Mouse (Mus musculus): ENCODE measurements around the gene Kif5a. TPM values are rescaled to one million over a fixed set of nuclear protein-coding genes. Genes with fewer than 3 reads are reported as not detected.

The Kif5a gene
- polyA plus RNA-seq, 1 experiment from 2014 or later: 2.3 TPM

GRCm38 (mm10) chr10:127303136-127303535 is 40.0 kb upstream of the Kif5a start:
- H3K4me2 ChIP-seq (replicated peaks; ENCODE audit: low read depth): no peak overlapping the region
- no peaks in the 10 kb centered on the region for H3K4me1 ChIP-seq (replicated peaks; ENCODE audit: control insufficient read depth, insufficient read depth)
- no peak overlapping the region for H3K27ac ChIP-seq (replicated peaks)
- DNase-seq (ENCODE audit: low spot score): no peak
- 89% methylated on average over 11 of the region's 11 CpGs for WGBS
- ATAC-seq (ENCODE audit: low FRiP score, low TSS enrichment): no peak
- no peak for TF ChIP-seq CTCF (IDR thresholded peaks at IDR 0.05; ENCODE audit: low read depth)
- no peak for TF ChIP-seq EP300 (optimal IDR thresholded peaks at IDR 0.05)
- H3K27me3 ChIP-seq (ENCODE audit: control insufficient read depth, insufficient read depth, low read length): no peaks in the 10 kb centered on the region
- H3K9ac ChIP-seq (ENCODE audit: low read length): no peak overlapping the region
- peaks cover 40% of the 10 kb centered on the region for H3K36me3 ChIP-seq (ENCODE audit: control insufficient read depth, insufficient read depth, low read length)
- no peaks in the 10 kb centered on the region for H3K9me3 ChIP-seq (ENCODE audit: control insufficient read depth, low read length)
- no peak overlapping the region for H3K4me3 ChIP-seq (ENCODE audit: low read depth, low read length)

GRCm38 (mm10) chr10:127300361-127300760 is 37.2 kb upstream of the Kif5a start:
- H3K36me3 ChIP-seq (ENCODE audit: control insufficient read depth, insufficient read depth, low read length): peaks cover 44% of the 10 kb centered on the region
- no peaks in the 10 kb centered on the region for H3K9me3 ChIP-seq (ENCODE audit: control insufficient read depth, low read length)
- H3K27me3 ChIP-seq (ENCODE audit: control insufficient read depth, insufficient read depth, low read length): no peaks in the 10 kb centered on the region
- no peak overlapping the region for H3K9ac ChIP-seq (ENCODE audit: low read length)
- no peak overlapping the region for H3K4me2 ChIP-seq (replicated peaks; ENCODE audit: low read depth)
- WGBS: 94% methylated on average over 6 of the region's 6 CpGs
- no peak for TF ChIP-seq CTCF (IDR thresholded peaks at IDR 0.05; ENCODE audit: low read depth)
- no peak for TF ChIP-seq EP300 (optimal IDR thresholded peaks at IDR 0.05)
- DNase-seq (ENCODE audit: low spot score): no peak
- H3K4me1 ChIP-seq (replicated peaks; ENCODE audit: control insufficient read depth, insufficient read depth): no peaks in the 10 kb centered on the region
- H3K27ac ChIP-seq (replicated peaks): no peak overlapping the region
- no peak for ATAC-seq (ENCODE audit: low FRiP score, low TSS enrichment)
- H3K4me3 ChIP-seq (ENCODE audit: low read depth, low read length): no peak overlapping the region

- WGBS: 83% methylated on average over 14 of the region's 16 CpGs
- DNase-seq (ENCODE audit: low spot score): no peak
- TF ChIP-seq EP300 (optimal IDR thresholded peaks at IDR 0.05) (no peak), CTCF (IDR thresholded peaks at IDR 0.05; ENCODE audit: low read depth) (no peak)
- H3K9ac ChIP-seq (ENCODE audit: low read length): no peak overlapping the region
- ATAC-seq (ENCODE audit: low FRiP score, low TSS enrichment): no peak
- H3K27ac ChIP-seq (replicated peaks): no peak overlapping the region
- no peak overlapping the region for H3K4me3 ChIP-seq (ENCODE audit: low read depth, low read length)
- H3K4me1 ChIP-seq (replicated peaks; ENCODE audit: control insufficient read depth, insufficient read depth): peaks cover 2% of the 10 kb centered on the region; the same call in 1 of the 2 replicates
- no peaks in the 10 kb centered on the region for H3K27me3 ChIP-seq (ENCODE audit: control insufficient read depth, insufficient read depth, low read length)
- no peaks in the 10 kb centered on the region for H3K9me3 ChIP-seq (ENCODE audit: control insufficient read depth, low read length)
- peaks cover 40% of the 10 kb centered on the region for H3K36me3 ChIP-seq (ENCODE audit: control insufficient read depth, insufficient read depth, low read length)
- no peak overlapping the region for H3K4me2 ChIP-seq (replicated peaks; ENCODE audit: low read depth)
These were observed 34.1 kb upstream of the Kif5a start for GRCm38 (mm10) chr10:127297015-127297871.

- no peak overlapping the region for H3K4me2 ChIP-seq (replicated peaks; ENCODE audit: low read depth)
- no peaks in the 10 kb centered on the region for H3K9me3 ChIP-seq (ENCODE audit: control insufficient read depth, low read length)
- DNase-seq (ENCODE audit: low spot score) (no peak), ATAC-seq (ENCODE audit: low FRiP score, low TSS enrichment) (no peak)
- peaks cover 6% of the 10 kb centered on the region; the same call in 1 of the 2 replicates for H3K4me1 ChIP-seq (replicated peaks; ENCODE audit: control insufficient read depth, insufficient read depth)
- no peaks in the 10 kb centered on the region for H3K27me3 ChIP-seq (ENCODE audit: control insufficient read depth, insufficient read depth, low read length)
- H3K36me3 ChIP-seq (ENCODE audit: control insufficient read depth, insufficient read depth, low read length): peaks cover 37% of the 10 kb centered on the region
- H3K4me3 ChIP-seq (ENCODE audit: low read depth, low read length): no peak overlapping the region
- H3K9ac ChIP-seq (ENCODE audit: low read length): no peak overlapping the region
- TF ChIP-seq CTCF (IDR thresholded peaks at IDR 0.05; ENCODE audit: low read depth) (no peak), EP300 (optimal IDR thresholded peaks at IDR 0.05) (no peak)
- no peak overlapping the region for H3K27ac ChIP-seq (replicated peaks)
- WGBS: 82% methylated on average over 24 of the region's 24 CpGs
These were observed 33.0 kb upstream of the Kif5a start for GRCm38 (mm10) chr10:127295986-127296794.

GRCm38 (mm10) chr10:127294895-127295510 is 31.9 kb upstream of the Kif5a start:
- WGBS: 90% methylated on average over 10 of the region's 10 CpGs

More at GRCm38 (mm10) chr10:127294895-127295510, 31.9 kb upstream of the Kif5a start:
- H3K27me3 ChIP-seq (ENCODE audit: control insufficient read depth, insufficient read depth, low read length): no peaks in the 10 kb centered on the region
- no peak for ATAC-seq (ENCODE audit: low FRiP score, low TSS enrichment)
- no peak overlapping the region for H3K27ac ChIP-seq (replicated peaks)
- TF ChIP-seq EP300 (optimal IDR thresholded peaks at IDR 0.05) (no peak), CTCF (IDR thresholded peaks at IDR 0.05; ENCODE audit: low read depth) (no peak)
- H3K4me2 ChIP-seq (replicated peaks; ENCODE audit: low read depth): no peak overlapping the region
- no peak for DNase-seq (ENCODE audit: low spot score)
- peaks cover 6% of the 10 kb centered on the region; the same call in 1 of the 2 replicates for H3K4me1 ChIP-seq (replicated peaks; ENCODE audit: control insufficient read depth, insufficient read depth)
- no peak overlapping the region for H3K4me3 ChIP-seq (ENCODE audit: low read depth, low read length)
- H3K9me3 ChIP-seq (ENCODE audit: control insufficient read depth, low read length): no peaks in the 10 kb centered on the region
- H3K9ac ChIP-seq (ENCODE audit: low read length): no peak overlapping the region
- peaks cover 37% of the 10 kb centered on the region for H3K36me3 ChIP-seq (ENCODE audit: control insufficient read depth, insufficient read depth, low read length)
